10 mouse cellular contexts compared by ENCODE assay signal in genomic region chr3:108567990-108568877, GRCm38 (mm10). TPM values are rescaled to one million over a fixed set of nuclear protein-coding genes. Genes with fewer than 3 reads are reported as not detected.
DNase-seq lines count a peak whose midpoint lies in the region; ATAC-seq and TF ChIP-seq lines count a peak whose summit lies in the region.
"Had no signal": no experiment of that assay in that cellular context is flagged by ENCODE, and none has a peak within 500 bp of the region (broad histone marks: within the 10 kb centered on the region; RNA-seq: fewer than 3 reads in every experiment).

No protein-coding gene starts in this region.

- TF ChIP-seq POLR2A in kidney, adult 2 months (IDR thresholded peaks at IDR 0.05; ENCODE audit: low read depth, low read length) = no peak

- 60% methylated on average over 15 of the region's 15 CpGs for WGBS in kidney, adult 2 months
- 13% methylated on average over 15 of the region's 15 CpGs for WGBS in hindbrain, embryonic 13.5 days
- 12% methylated on average over 15 of the region's 15 CpGs for WGBS in midbrain, embryonic 15.5 days

- no peaks in the 10 kb centered on the region for H3K27me3 ChIP-seq in kidney, adult 2 months (replicated peaks; ENCODE audit: control insufficient read depth, insufficient read depth, low read length)
- no peaks in the 10 kb centered on the region for H3K27me3 ChIP-seq in hindbrain, embryonic 13.5 days
- H3K27me3 ChIP-seq in midbrain, embryonic 15.5 days (replicated peaks) = no peaks in the 10 kb centered on the region

- ATAC-seq in hindbrain, embryonic 13.5 days (ENCODE audit: low FRiP score) = no peak
- no peak for ATAC-seq in midbrain, embryonic 15.5 days (replicated peaks)

- H3K4me1 ChIP-seq in kidney, adult 2 months (ENCODE audit: control insufficient read depth, insufficient read depth, low read length) = peaks cover 7% of the 10 kb centered on the region; the same call in 1 of the 2 replicates
- H3K4me1 ChIP-seq in hindbrain, embryonic 13.5 days (replicated peaks) = peaks cover 20% of the 10 kb centered on the region
- peaks cover 13% of the 10 kb centered on the region for H3K4me1 ChIP-seq in midbrain, embryonic 15.5 days

- TF ChIP-seq CTCF in kidney, adult 2 months (conservative IDR thresholded peaks at IDR 0.05; ENCODE audit: insufficient read depth, insufficient read length, low read depth, low read length) = no peak

- no peak overlapping the region for H3K4me2 ChIP-seq in hindbrain, embryonic 13.5 days
- no peak overlapping the region for H3K4me2 ChIP-seq in midbrain, embryonic 15.5 days

- no peak overlapping the region for H3K4me3 ChIP-seq in kidney, adult 2 months (ENCODE audit: insufficient read depth, low read depth, low read length)
- no peak overlapping the region for H3K4me3 ChIP-seq in hindbrain, embryonic 13.5 days
- H3K4me3 ChIP-seq in midbrain, embryonic 15.5 days = no peak overlapping the region

- H3K36me3 ChIP-seq in kidney, adult 2 months (ENCODE audit: control insufficient read depth, insufficient read depth, low read length) = no peaks in the 10 kb centered on the region
- H3K36me3 ChIP-seq in hindbrain, embryonic 13.5 days = no peaks in the 10 kb centered on the region
- H3K36me3 ChIP-seq in midbrain, embryonic 15.5 days (replicated peaks) = no peaks in the 10 kb centered on the region

- DNase-seq in kidney, adult 2 months = peak; percentile 20
- no peak for DNase-seq in kidney, adult 11 months
- peak; percentile 70 for DNase-seq in embryo, embryonic 11 days
- no peak for DNase-seq in testis, postnatal 10 days (ENCODE audit: low spot score)
- no peak for DNase-seq in adrenal gland, postnatal 4 days (ENCODE audit: low spot score in 2 of 2)
- no peak for DNase-seq in spleen, postnatal 36 days (ENCODE audit: low spot score in 2 of 2)
- DNase-seq: kidney, adult 9 months had no signal

- no peak overlapping the region for H3K27ac ChIP-seq in kidney, adult 2 months (ENCODE audit: insufficient read depth, low read depth, low read length)
- peak overlapping the region; percentile 72 for H3K27ac ChIP-seq in hindbrain, embryonic 13.5 days
- peak overlapping the region; percentile 60 for H3K27ac ChIP-seq in midbrain, embryonic 15.5 days

- no peak overlapping the region for H3K9ac ChIP-seq in hindbrain, embryonic 13.5 days
- H3K9ac ChIP-seq in midbrain, embryonic 15.5 days = no peak overlapping the region

- no peaks in the 10 kb centered on the region for H3K9me3 ChIP-seq in hindbrain, embryonic 13.5 days
- H3K9me3 ChIP-seq in midbrain, embryonic 15.5 days = no peaks in the 10 kb centered on the region

RNA-seq across cellular contexts. Expression of gene Taf13, which starts 3.3 kb away (rescaled TPM):
- polyA plus RNA-seq in kidney, adult 2 months (2012; rRNA removed) = 3.7 and 5.3 TPM in 2 replicates
- polyA plus RNA-seq in hindbrain, embryonic 13.5 days (2015; fragmentation: Nextera tagmentation; extraction: Ambion mirVana) = 63.8 and 66.2 TPM in 2 replicates
- polyA plus RNA-seq in midbrain, embryonic 15.5 days (2015; fragmentation: Nextera tagmentation; extraction: Ambion mirVana) = 53.8 and 54.6 TPM in 2 replicates
- total RNA-seq in adrenal gland, postnatal 4 days (2021) = 10 to 100 TPM; 18.2 to 25.2 TPM

RNA-seq across cellular contexts. Expression of gene Tmem167b, which starts 6.0 kb away (rescaled TPM):
- 6.4 and 7.5 TPM in 2 replicates for polyA plus RNA-seq in kidney, adult 2 months (2012; rRNA removed)
- 58.8 and 60.6 TPM in 2 replicates for polyA plus RNA-seq in hindbrain, embryonic 13.5 days (2015; fragmentation: Nextera tagmentation; extraction: Ambion mirVana)
- 56.1 TPM in 2 replicates for polyA plus RNA-seq in midbrain, embryonic 15.5 days (2015; fragmentation: Nextera tagmentation; extraction: Ambion mirVana)
- total RNA-seq in adrenal gland, postnatal 4 days (2021) = 10 to 100 TPM; 50.9 to 51.0 TPM

RNA-seq across cellular contexts. Expression of gene Wdr47, which starts 22.8 kb away (rescaled TPM):
- 5.6 TPM in 2 replicates for polyA plus RNA-seq in kidney, adult 2 months (2012; rRNA removed)
- polyA plus RNA-seq in hindbrain, embryonic 13.5 days (2015; fragmentation: Nextera tagmentation; extraction: Ambion mirVana) = 91.5 and 96.5 TPM in 2 replicates
- polyA plus RNA-seq in midbrain, embryonic 15.5 days (2015; fragmentation: Nextera tagmentation; extraction: Ambion mirVana) = 110 and 114 TPM in 2 replicates
- total RNA-seq in adrenal gland, postnatal 4 days (2021) = 10 to 100 TPM; 10.8 to 11.4 TPM

RNA-seq across cellular contexts. Expression of gene 5330417C22Rik, which starts 31.9 kb away (rescaled TPM):
- polyA plus RNA-seq in kidney, adult 2 months (2012; rRNA removed) = 0.25 and 0.37 TPM in 2 replicates
- 9.8 and 10.0 TPM in 2 replicates for polyA plus RNA-seq in hindbrain, embryonic 13.5 days (2015; fragmentation: Nextera tagmentation; extraction: Ambion mirVana)
- 18.9 and 19.4 TPM in 2 replicates for polyA plus RNA-seq in midbrain, embryonic 15.5 days (2015; fragmentation: Nextera tagmentation; extraction: Ambion mirVana)
- 1 to 10 TPM; 3.6 to 8.0 TPM for total RNA-seq in adrenal gland, postnatal 4 days (2021)

RNA-seq across cellular contexts. Expression of gene 1700013F07Rik, which starts 34.3 kb away (rescaled TPM):
- 0.17 and 0.24 TPM in 2 replicates for polyA plus RNA-seq in kidney, adult 2 months (2012; rRNA removed)
- polyA plus RNA-seq in hindbrain, embryonic 13.5 days (2015; fragmentation: Nextera tagmentation; extraction: Ambion mirVana) = 0.74 and 2.9 TPM in 2 replicates
- polyA plus RNA-seq in midbrain, embryonic 15.5 days (2015; fragmentation: Nextera tagmentation; extraction: Ambion mirVana) = 2.8 and 3.5 TPM in 2 replicates
- not detected for total RNA-seq in adrenal gland, postnatal 4 days (2021)
- polyA plus RNA-seq: liver, embryonic 16.5 days had no signal

Comparison
In these comparisons a context has a peak if more than half of its experiments do, and no peak if none do; other contexts are left out.
1. DNase-seq: peak in kidney, adult 2 months (single experiment) and embryo, embryonic 11 days (single experiment); none in kidney, adult 11 months (single experiment), testis, postnatal 10 days (single experiment), adrenal gland, postnatal 4 days (0 of 2) and spleen, postnatal 36 days (0 of 2).
2. RNA of gene Wdr47, which starts 22.8 kb away (polyA plus RNA-seq): 110 to 114 TPM in midbrain, embryonic 15.5 days and 91.5 to 96.5 TPM in hindbrain, embryonic 13.5 days; 5.6 TPM in kidney, adult 2 months; every median in the first group is over 10 times any median in the second.